Mouse (Mus musculus) forebrain, embryonic 16.5 days (tissue): Measurements from ENCODE around the gene Copb1. TPM values are rescaled to one million over a fixed set of nuclear protein-coding genes. Genes with fewer than 3 reads are reported as not detected.

Experiments used
- ATAC-seq: fragments of 200-750 bp; cut with Nextera tagmentation; 2 replicates; pipeline ENCODE4 v1.8.0; 2017; ENCODE audit warnings: mild to moderate bottlenecking, moderate library complexity
- H3K27ac ChIP-seq: fragments of 300-500 bp; sonication (generic); 2 replicates; pipeline ENCODE4 v1.5.1; 2014; ENCODE audit warnings: low read length, control low read depth
- H3K27me3 ChIP-seq: fragments of 300-500 bp; sonication (generic); replicated peaks from 2 replicates; pipeline ENCODE4 v1.6.1; 2014; ENCODE audit warnings: low read length; ENCODE audit not compliant: control insufficient read depth, insufficient read depth
- H3K36me3 ChIP-seq: fragments of 300-500 bp; sonication (generic); 2 replicates; pipeline ENCODE4 v1.6.1; 2014; ENCODE audit not compliant: control insufficient read depth, insufficient read depth
- H3K4me1 ChIP-seq: fragments of 300-500 bp; sonication (generic); replicated peaks from 2 replicates; pipeline ENCODE4 v1.6.1; 2014; ENCODE audit warnings: low read length; ENCODE audit not compliant: control insufficient read depth, insufficient read depth
- H3K4me2 ChIP-seq: fragments of 300-500 bp; sonication (generic); 2 replicates; pipeline ENCODE4 v1.6.1; 2014; ENCODE audit warnings: mild to moderate bottlenecking, low read length, control low read depth
- H3K4me3 ChIP-seq: fragments of 300-500 bp; sonication (generic); replicated peaks from 2 replicates; pipeline ENCODE4 v1.5.1; 2014; ENCODE audit warnings: mild to moderate bottlenecking, low read length, control low read depth
- H3K9ac ChIP-seq: fragments of 300-500 bp; sonication (generic); replicated peaks from 2 replicates; pipeline ENCODE4 v1.6.1; 2014; ENCODE audit warnings: low read depth, low read length, control low read depth
- H3K9me3 ChIP-seq: fragments of 300-500 bp; sonication (generic); 2 replicates; pipeline ENCODE4 v1.6.1; 2016; ENCODE audit warnings: low read length; ENCODE audit not compliant: control insufficient read depth
- WGBS: fragments of 180-500 bp; shearing (Covaris S2); extraction: QIAGEN DNeasy Blood & Tissue Kit; methylation state at CpG from one replicate; pipeline ENCODE4 v1.1.7; 2014; 5-methylcytosine and 5-hydroxymethylcytosine counted together
- polyA plus RNA-seq: library from polyadenylated mRNA; unstranded; fragments of >200 nt; fragmentation: Nextera tagmentation; extraction: Ambion mirVana; gene quantifications from 2 replicates; pipeline ENCODE4 v1.2.1, GENCODE M21; 2015

Copb1 gene
- polyA plus RNA-seq, 1 experiment from 2014 or later = 93.0 TPM

GRCm38 (mm10) chr7:114183416-114183815, 71.1 kb downstream of the Copb1 start:
- Histone ChIP-seq H3K4me1 (peaks cover 14% of the 10 kb centered on the region), H3K27me3 (no peaks in the 10 kb centered on the region), H3K36me3 (no peaks in the 10 kb centered on the region), H3K4me2 (no peak overlapping the region), H3K9ac (no peak overlapping the region), H3K4me3 (no peak overlapping the region), H3K9me3 (no peaks in the 10 kb centered on the region), H3K27ac (no peak overlapping the region)
- 83% methylated on average over 6 of the region's 6 CpGs for WGBS
- ATAC-seq = no peak

DNA sequence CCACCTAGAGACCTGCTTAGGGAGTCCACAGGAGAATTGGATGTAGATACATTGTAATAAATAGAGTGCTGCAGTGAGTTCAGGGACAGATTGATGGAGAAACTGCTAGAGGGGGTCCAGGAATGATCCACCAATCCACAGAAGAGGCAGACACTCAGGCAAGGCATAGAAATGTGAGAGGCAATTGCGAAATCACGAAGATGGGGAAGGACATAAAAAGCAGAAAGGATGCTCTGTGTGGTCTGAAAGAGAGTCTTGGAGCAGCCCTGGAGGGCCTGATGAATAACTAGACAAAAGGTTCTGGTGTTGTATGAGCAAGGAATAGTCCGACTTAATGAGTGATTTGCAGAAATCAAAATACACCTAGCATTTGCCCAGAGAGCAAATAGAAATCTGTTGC, 71.8 kb downstream of the Copb1 start:
- H3K4me1 ChIP-seq = peaks cover 14% of the 10 kb centered on the region
- H3K9me3 ChIP-seq = no peaks in the 10 kb centered on the region
- 80% methylated on average over 3 of the region's 3 CpGs for WGBS
- no peaks in the 10 kb centered on the region for H3K36me3 ChIP-seq
- H3K9ac ChIP-seq = no peak overlapping the region
- ATAC-seq = no peak
- no peaks in the 10 kb centered on the region for H3K27me3 ChIP-seq
- no peak overlapping the region for H3K27ac ChIP-seq
- H3K4me3 ChIP-seq = no peak overlapping the region
- H3K4me2 ChIP-seq = no peak overlapping the region

DNA sequence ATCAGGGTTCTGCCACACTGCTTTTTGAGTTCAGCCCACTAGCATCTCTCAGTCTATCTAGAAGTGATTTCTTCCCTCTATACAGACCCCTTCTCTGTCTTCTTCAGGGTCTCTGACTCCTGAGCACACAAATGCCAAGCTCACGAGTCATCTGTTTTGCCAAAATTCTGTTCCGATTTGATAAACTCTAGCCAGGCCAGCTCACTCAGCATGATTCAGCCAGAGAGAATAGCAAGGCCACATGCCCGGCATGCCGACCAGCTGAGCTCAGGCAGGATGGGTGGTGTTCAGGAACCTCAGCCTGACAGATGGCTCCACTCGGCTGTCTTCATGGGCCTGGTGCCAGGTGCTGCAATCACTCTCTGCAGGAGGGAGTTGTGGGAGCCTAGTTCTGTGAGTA, 73.1 kb downstream of the Copb1 start:
- Histone ChIP-seq H3K4me3 (no peak overlapping the region), H3K4me1 (peaks cover 14% of the 10 kb centered on the region), H3K27me3 (no peaks in the 10 kb centered on the region), H3K4me2 (0 out of 2 replicates have a peak overlapping the region, but pooled peaks have one; percentile 1), H3K9ac (no peak overlapping the region), H3K36me3 (no peaks in the 10 kb centered on the region), H3K9me3 (no peaks in the 10 kb centered on the region), H3K27ac (peak overlapping the region; percentile 65)
- 17% methylated on average over 5 of the region's 5 CpGs for whole genome bisulfite sequencing
- ATAC-seq = peak; percentile 94

GRCm38 (mm10) chr7:114176588-114176987, 77.9 kb downstream of the Copb1 start:
- ATAC-seq = no peak
- Histone ChIP-seq H3K4me2 (no peak overlapping the region), H3K9me3 (no peaks in the 10 kb centered on the region), H3K9ac (no peak overlapping the region), H3K27ac (no peak overlapping the region), H3K4me1 (peaks cover 8% of the 10 kb centered on the region), H3K27me3 (no peaks in the 10 kb centered on the region), H3K36me3 (no peaks in the 10 kb centered on the region), H3K4me3 (no peak overlapping the region)
- WGBS = 86% methylated on average over 2 of the region's 2 CpGs

GRCm38 (mm10) chr7:114171354-114172097, 83.0 kb downstream of the Copb1 start:
- no peaks in the 10 kb centered on the region for H3K9me3 ChIP-seq
- 68% methylated on average over 8 of the region's 8 CpGs for WGBS
- H3K27me3 ChIP-seq = no peaks in the 10 kb centered on the region
- no peak overlapping the region for H3K9ac ChIP-seq
- no peak overlapping the region for H3K27ac ChIP-seq
- no peak overlapping the region for H3K4me3 ChIP-seq
- ATAC-seq = no peak
- H3K4me1 ChIP-seq = no peaks in the 10 kb centered on the region
- H3K36me3 ChIP-seq = no peaks in the 10 kb centered on the region
- no peak overlapping the region for H3K4me2 ChIP-seq

DNA sequence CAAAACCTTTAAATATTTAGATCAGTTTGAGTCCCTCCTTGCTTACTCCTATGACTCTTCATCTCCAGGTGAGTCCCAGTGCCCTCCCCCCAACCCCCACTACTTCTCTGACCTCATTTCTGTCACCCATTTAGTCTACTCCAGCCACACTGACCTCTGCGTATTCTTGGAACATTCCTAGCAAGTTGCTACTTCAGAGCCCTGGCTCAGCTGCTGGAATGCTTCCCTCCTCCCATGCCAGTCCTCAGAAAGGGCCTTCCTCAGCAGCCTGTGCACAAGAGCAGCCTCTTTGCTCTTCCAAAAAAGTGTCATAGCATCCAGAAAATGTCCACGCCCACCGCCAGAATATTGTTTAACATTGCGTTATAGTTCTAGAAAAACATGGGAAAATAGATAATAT, 84.5 kb downstream of the Copb1 start:
- Histone ChIP-seq H3K4me1 (no peaks in the 10 kb centered on the region), H3K4me2 (no peak overlapping the region), H3K9ac (no peak overlapping the region), H3K4me3 (no peak overlapping the region), H3K9me3 (no peaks in the 10 kb centered on the region), H3K27me3 (no peaks in the 10 kb centered on the region), H3K27ac (no peak overlapping the region), H3K36me3 (no peaks in the 10 kb centered on the region)
- ATAC-seq = no peak
- 94% methylated on average over 4 of the region's 4 CpGs for WGBS

DNA sequence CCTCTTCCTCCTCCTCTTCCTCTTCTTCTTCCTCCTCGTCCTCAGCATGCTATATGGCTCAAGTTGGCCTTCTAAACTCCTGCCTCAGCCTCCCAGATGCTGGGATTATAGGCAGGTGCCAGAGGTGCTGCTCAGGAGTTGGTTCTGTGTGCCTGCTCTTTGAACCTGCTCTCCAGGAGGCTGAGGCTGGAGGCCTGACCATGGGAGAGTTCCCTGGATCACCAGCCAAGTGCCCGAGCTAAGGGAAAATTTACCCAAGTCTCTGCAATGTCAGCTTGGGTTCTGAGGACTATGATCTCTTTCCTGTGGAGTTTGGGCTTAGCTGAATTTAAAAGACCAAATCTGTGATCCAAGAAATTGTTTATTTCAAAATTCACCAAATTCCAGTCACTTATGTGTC, 85.1 kb downstream of the Copb1 start:
- no peaks in the 10 kb centered on the region for H3K9me3 ChIP-seq
- no peaks in the 10 kb centered on the region for H3K36me3 ChIP-seq
- no peak overlapping the region for H3K4me3 ChIP-seq
- H3K27ac ChIP-seq = no peak overlapping the region
- H3K9ac ChIP-seq = no peak overlapping the region
- ATAC-seq = no peak
- no peaks in the 10 kb centered on the region for H3K4me1 ChIP-seq
- no peaks in the 10 kb centered on the region for H3K27me3 ChIP-seq
- H3K4me2 ChIP-seq = no peak overlapping the region
- WGBS = 82% methylated on average over 2 of the region's 2 CpGs

Other genes starting within 250 kb of the Copb1 start
- gene Rras2, start 136.9 kb downstream of the Copb1 start, polyA plus RNA-seq = 23.6 and 23.8 TPM in 2 replicates
- gene Psma1, start 21.4 kb upstream of the Copb1 start, polyA plus RNA-seq = 394 and 400 TPM in 2 replicates
- 3.9 and 4.5 TPM in 2 replicates for gene Pde3b, start 160.6 kb upstream of the Copb1 start, polyA plus RNA-seq